Mouse (Mus musculus) liver, adult 2 months (tissue): Measurements from ENCODE around the gene Smoc1.

Source experiments
- CTCF ChIP-seq: fragments of 200-500 bp; IDR thresholded peaks from 2 replicates; pipeline ENCODE4 v1.5.1; 2011; ENCODE audit warnings: low read depth, low read length, control low read depth
- POLR2A ChIP-seq: fragments of 200-500 bp; IDR thresholded peaks from 2 replicates; pipeline ENCODE4 v1.6.1; 2011; ENCODE audit warnings: low read length, control low read depth; ENCODE audit not compliant: insufficient read depth; ENCODE audit errors: extremely low read depth

GRCm38 (mm10) chr12:81011994-81012393 is 14.6 kb upstream of the Smoc1 start:
- no peak for TF ChIP-seq POLR2A
- TF ChIP-seq CTCF, result 0 out of 2 replicates have a peak, but pooled peaks have one; percentile 15
